Mouse (Mus musculus): ENCODE measurements around the gene Ncor2. TPM values are rescaled to one million over a fixed set of nuclear protein-coding genes. Genes with fewer than 3 reads are reported as not detected.

The Ncor2 gene
- polyA plus RNA-seq, 1 experiment from 2014 or later, result 21.2 TPM

- no peaks in the 10 kb centered on the region for H3K36me3 ChIP-seq (ENCODE audit: control insufficient read depth, insufficient read depth, low read length)
- 90% methylated on average over 7 of the region's 7 CpGs for WGBS
- no peak overlapping the region for H3K9ac ChIP-seq (ENCODE audit: low read depth, low read length)
- H3K9me3 ChIP-seq (ENCODE audit: control insufficient read depth, low read length), result no peaks in the 10 kb centered on the region
- H3K4me2 ChIP-seq (replicated peaks; ENCODE audit: low read depth, low read length), result no peak overlapping the region
- ATAC-seq (ENCODE audit: low FRiP score) (no peak), DNase-seq (ENCODE audit: low spot score) (no peak)
- H3K4me3 ChIP-seq (ENCODE audit: low read depth, low read length), result no peak overlapping the region
- H3K4me1 ChIP-seq (replicated peaks; ENCODE audit: control insufficient read depth, insufficient read depth, low read length), result no peaks in the 10 kb centered on the region
- H3K27me3 ChIP-seq (ENCODE audit: control insufficient read depth, insufficient read depth, low read length), result no peaks in the 10 kb centered on the region
- no peak overlapping the region for H3K27ac ChIP-seq (ENCODE audit: low read depth, low read length)
Measured at GRCm38 (mm10) chr5:125072425-125072824, 106.6 kb downstream of the Ncor2 start.

GRCm38 (mm10) chr5:125071919-125072318 is 107.1 kb downstream of the Ncor2 start:
- Histone ChIP-seq H3K4me2 (replicated peaks; ENCODE audit: low read depth, low read length) (no peak overlapping the region), H3K27ac (ENCODE audit: low read depth, low read length) (0 out of 2 replicates have a peak overlapping the region, but pooled peaks have one; percentile 17), H3K27me3 (ENCODE audit: control insufficient read depth, insufficient read depth, low read length) (no peaks in the 10 kb centered on the region), H3K36me3 (ENCODE audit: control insufficient read depth, insufficient read depth, low read length) (no peaks in the 10 kb centered on the region), H3K4me1 (replicated peaks; ENCODE audit: control insufficient read depth, insufficient read depth, low read length) (no peaks in the 10 kb centered on the region), H3K4me3 (ENCODE audit: low read depth, low read length) (no peak overlapping the region), H3K9me3 (ENCODE audit: control insufficient read depth, low read length) (no peaks in the 10 kb centered on the region), H3K9ac (ENCODE audit: low read depth, low read length) (no peak overlapping the region)
- ATAC-seq (ENCODE audit: low FRiP score) (no peak), DNase-seq (ENCODE audit: low spot score) (no peak)
- WGBS, result 84% methylated on average over 4 of the region's 4 CpGs

GRCm38 (mm10) chr5:125070399-125070798 is 108.6 kb downstream of the Ncor2 start:
- 84% methylated on average over 2 of the region's 2 CpGs for WGBS
- H3K4me3 ChIP-seq (ENCODE audit: low read depth, low read length), result no peak overlapping the region
- H3K4me1 ChIP-seq (replicated peaks; ENCODE audit: control insufficient read depth, insufficient read depth, low read length), result no peaks in the 10 kb centered on the region
- H3K27ac ChIP-seq (ENCODE audit: low read depth, low read length), result no peak overlapping the region
- ATAC-seq (ENCODE audit: low FRiP score) (no peak), DNase-seq (ENCODE audit: low spot score) (no peak)
- no peaks in the 10 kb centered on the region for H3K9me3 ChIP-seq (ENCODE audit: control insufficient read depth, low read length)
- no peak overlapping the region for H3K9ac ChIP-seq (ENCODE audit: low read depth, low read length)
- peaks cover 5% of the 10 kb centered on the region for H3K36me3 ChIP-seq (ENCODE audit: control insufficient read depth, insufficient read depth, low read length)
- H3K4me2 ChIP-seq (replicated peaks; ENCODE audit: low read depth, low read length), result no peak overlapping the region
- H3K27me3 ChIP-seq (ENCODE audit: control insufficient read depth, insufficient read depth, low read length), result no peaks in the 10 kb centered on the region

- H3K9me3 ChIP-seq (ENCODE audit: control insufficient read depth, low read length), result no peaks in the 10 kb centered on the region
- no peak overlapping the region for H3K4me2 ChIP-seq (replicated peaks; ENCODE audit: low read depth, low read length)
- H3K4me3 ChIP-seq (ENCODE audit: low read depth, low read length), result no peak overlapping the region
- DNase-seq (ENCODE audit: low spot score), result no peak
- H3K9ac ChIP-seq (ENCODE audit: low read depth, low read length), result no peak overlapping the region
- H3K27ac ChIP-seq (ENCODE audit: low read depth, low read length), result peak overlapping the region; percentile 70
- WGBS, result 71% methylated on average over 5 of the region's 5 CpGs
- H3K36me3 ChIP-seq (ENCODE audit: control insufficient read depth, insufficient read depth, low read length), result peaks cover 7% of the 10 kb centered on the region
- no peak for ATAC-seq (ENCODE audit: low FRiP score)
- no peaks in the 10 kb centered on the region for H3K27me3 ChIP-seq (ENCODE audit: control insufficient read depth, insufficient read depth, low read length)
- no peaks in the 10 kb centered on the region for H3K4me1 ChIP-seq (replicated peaks; ENCODE audit: control insufficient read depth, insufficient read depth, low read length)
Measured at GRCm38 (mm10) chr5:125069916-125070315, 109.1 kb downstream of the Ncor2 start.

- Histone ChIP-seq H3K4me1 (replicated peaks; ENCODE audit: control insufficient read depth, insufficient read depth, low read length) (no peaks in the 10 kb centered on the region), H3K27ac (ENCODE audit: low read depth, low read length) (peak overlapping the region; percentile 70), H3K4me3 (ENCODE audit: low read depth, low read length) (no peak overlapping the region), H3K9me3 (ENCODE audit: control insufficient read depth, low read length) (no peaks in the 10 kb centered on the region), H3K9ac (ENCODE audit: low read depth, low read length) (no peak overlapping the region), H3K36me3 (ENCODE audit: control insufficient read depth, insufficient read depth, low read length) (peaks cover 7% of the 10 kb centered on the region), H3K27me3 (ENCODE audit: control insufficient read depth, insufficient read depth, low read length) (no peaks in the 10 kb centered on the region), H3K4me2 (replicated peaks; ENCODE audit: low read depth, low read length) (no peak overlapping the region)
- WGBS, result 62% methylated on average over 5 of the region's 5 CpGs
- no peak for ATAC-seq (ENCODE audit: low FRiP score)
- no peak for DNase-seq (ENCODE audit: low spot score)
Measured at GRCm38 (mm10) chr5:125069426-125069825, 109.6 kb downstream of the Ncor2 start.

- H3K27me3 ChIP-seq (ENCODE audit: control insufficient read depth, insufficient read depth, low read length), result no peaks in the 10 kb centered on the region
- H3K9ac ChIP-seq (ENCODE audit: low read depth, low read length), result peak overlapping the region; percentile 12; the same call in 1 of the 2 replicates
- peaks cover 7% of the 10 kb centered on the region for H3K36me3 ChIP-seq (ENCODE audit: control insufficient read depth, insufficient read depth, low read length)
- no peak overlapping the region for H3K4me2 ChIP-seq (replicated peaks; ENCODE audit: low read depth, low read length)
- DNase-seq (ENCODE audit: low spot score) (peak; percentile 49), ATAC-seq (ENCODE audit: low FRiP score) (peak; percentile 60)
- no peak overlapping the region for H3K4me3 ChIP-seq (ENCODE audit: low read depth, low read length)
- H3K4me1 ChIP-seq (replicated peaks; ENCODE audit: control insufficient read depth, insufficient read depth, low read length), result no peaks in the 10 kb centered on the region
- peak overlapping the region; percentile 70 for H3K27ac ChIP-seq (ENCODE audit: low read depth, low read length)
- 60% methylated on average over 16 of the region's 16 CpGs for WGBS
- H3K9me3 ChIP-seq (ENCODE audit: control insufficient read depth, low read length), result no peaks in the 10 kb centered on the region
Measured at GRCm38 (mm10) chr5:125068371-125068951, 110.6 kb downstream of the Ncor2 start.

- ATAC-seq (ENCODE audit: low FRiP score) (0 out of 2 replicates have a peak, but pooled peaks have one; percentile 9), DNase-seq (ENCODE audit: low spot score) (no peak)
- no peak overlapping the region for H3K4me2 ChIP-seq (replicated peaks; ENCODE audit: low read depth, low read length)
- H3K27me3 ChIP-seq (ENCODE audit: control insufficient read depth, insufficient read depth, low read length), result no peaks in the 10 kb centered on the region
- no peaks in the 10 kb centered on the region for H3K4me1 ChIP-seq (replicated peaks; ENCODE audit: control insufficient read depth, insufficient read depth, low read length)
- H3K9me3 ChIP-seq (ENCODE audit: control insufficient read depth, low read length), result no peaks in the 10 kb centered on the region
- no peak overlapping the region for H3K4me3 ChIP-seq (ENCODE audit: low read depth, low read length)
- H3K36me3 ChIP-seq (ENCODE audit: control insufficient read depth, insufficient read depth, low read length), result peaks cover 7% of the 10 kb centered on the region
- peak overlapping the region; percentile 70 for H3K27ac ChIP-seq (ENCODE audit: low read depth, low read length)
- no peak overlapping the region for H3K9ac ChIP-seq (ENCODE audit: low read depth, low read length)
- 88% methylated on average over 14 of the region's 14 CpGs for WGBS
Measured at GRCm38 (mm10) chr5:125067673-125068072, 111.3 kb downstream of the Ncor2 start.

GRCm38 (mm10) chr5:125066479-125067471 is 112.2 kb downstream of the Ncor2 start:
- peak; percentile 86 for DNase-seq (ENCODE audit: low spot score)
- H3K4me2 ChIP-seq (replicated peaks; ENCODE audit: low read depth, low read length), result no peak overlapping the region
- WGBS, result 91% methylated on average over 13 of the region's 13 CpGs
- H3K4me3 ChIP-seq (ENCODE audit: low read depth, low read length), result no peak overlapping the region
- peaks cover 7% of the 10 kb centered on the region for H3K36me3 ChIP-seq (ENCODE audit: control insufficient read depth, insufficient read depth, low read length)
- no peaks in the 10 kb centered on the region for H3K9me3 ChIP-seq (ENCODE audit: control insufficient read depth, low read length)
- no peak for ATAC-seq (ENCODE audit: low FRiP score)
- no peaks in the 10 kb centered on the region for H3K4me1 ChIP-seq (replicated peaks; ENCODE audit: control insufficient read depth, insufficient read depth, low read length)
- H3K27me3 ChIP-seq (ENCODE audit: control insufficient read depth, insufficient read depth, low read length), result no peaks in the 10 kb centered on the region
- peak overlapping the region; percentile 70; the same call in 1 of the 2 replicates for H3K27ac ChIP-seq (ENCODE audit: low read depth, low read length)
- H3K9ac ChIP-seq (ENCODE audit: low read depth, low read length), result no peak overlapping the region
